Mouse (Mus musculus): ENCODE measurements around the gene Kl. TPM values are rescaled to one million over a fixed set of nuclear protein-coding genes. Genes with fewer than 3 reads are reported as not detected.

The Kl gene
- polyA plus RNA-seq, 1 experiment from 2014 or later = not detected

DNA sequence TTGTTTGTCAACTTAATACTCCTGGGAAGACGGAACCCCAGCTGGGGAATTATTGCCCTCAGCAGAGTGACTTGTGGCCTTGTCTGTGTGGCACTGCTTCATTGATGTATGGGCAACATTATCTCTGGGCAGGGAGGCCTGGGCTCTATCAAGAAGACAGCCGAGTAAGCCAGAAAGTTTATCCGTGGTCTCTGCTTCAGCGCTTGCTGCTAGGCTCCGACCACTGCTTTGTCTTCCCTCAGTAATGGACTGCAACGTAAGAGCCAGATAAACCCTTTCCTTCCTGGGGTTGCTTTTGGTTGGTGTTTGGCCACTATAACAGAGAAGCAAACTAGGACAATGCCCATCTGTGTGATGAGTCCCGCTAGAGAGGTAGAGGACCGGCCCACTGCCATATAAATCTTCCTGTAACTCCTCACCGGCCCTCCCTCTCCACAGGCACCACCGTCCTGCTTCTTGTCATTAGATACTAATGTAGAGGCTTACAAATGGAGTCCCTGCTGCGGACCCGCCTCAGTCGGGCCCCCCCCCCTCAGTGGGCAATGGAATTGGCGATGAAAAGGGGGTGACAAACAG, 25.1 kb downstream of the Kl start:
- H3K9me3 ChIP-seq (ENCODE audit: control insufficient read depth, low read length) = no peaks in the 10 kb centered on the region
- H3K4me1 ChIP-seq (replicated peaks; ENCODE audit: control insufficient read depth, insufficient read depth, low read length) = no peaks in the 10 kb centered on the region; the same call in 1 of the 2 replicates
- DNase-seq (ENCODE audit: low spot score) = no peak
- no peak overlapping the region for H3K9ac ChIP-seq (ENCODE audit: low read length)
- ATAC-seq (replicated peaks; ENCODE audit: low FRiP score, low TSS enrichment, low read depth) = no peak
- no peak overlapping the region for H3K4me3 ChIP-seq (ENCODE audit: low read depth, low read length)
- H3K4me2 ChIP-seq (ENCODE audit: low read length) = no peak overlapping the region
- H3K27me3 ChIP-seq (replicated peaks; ENCODE audit: control insufficient read depth, insufficient read depth, low read length) = no peaks in the 10 kb centered on the region
- no peak overlapping the region for H3K27ac ChIP-seq (ENCODE audit: low read depth)
- WGBS = 25% methylated on average over 14 of the region's 14 CpGs
- H3K36me3 ChIP-seq (ENCODE audit: control insufficient read depth, insufficient read depth, low read length) = no peaks in the 10 kb centered on the region

- Histone ChIP-seq H3K36me3 (ENCODE audit: control insufficient read depth, insufficient read depth, low read length) (no peaks in the 10 kb centered on the region), H3K4me3 (ENCODE audit: low read depth, low read length) (no peak overlapping the region), H3K4me1 (replicated peaks; ENCODE audit: control insufficient read depth, insufficient read depth, low read length) (no peaks in the 10 kb centered on the region; the same call in 1 of the 2 replicates), H3K4me2 (ENCODE audit: low read length) (no peak overlapping the region), H3K9me3 (ENCODE audit: control insufficient read depth, low read length) (no peaks in the 10 kb centered on the region), H3K27me3 (replicated peaks; ENCODE audit: control insufficient read depth, insufficient read depth, low read length) (no peaks in the 10 kb centered on the region), H3K9ac (ENCODE audit: low read length) (no peak overlapping the region), H3K27ac (ENCODE audit: low read depth) (no peak overlapping the region)
- 54% methylated on average over 5 of the region's 5 CpGs for WGBS
- ATAC-seq (replicated peaks; ENCODE audit: low FRiP score, low TSS enrichment, low read depth) (no peak), DNase-seq (ENCODE audit: low spot score) (no peak)
Observed at GRCm38 (mm10) chr5:150979341-150980136, 27.1 kb downstream of the Kl start.

DNA sequence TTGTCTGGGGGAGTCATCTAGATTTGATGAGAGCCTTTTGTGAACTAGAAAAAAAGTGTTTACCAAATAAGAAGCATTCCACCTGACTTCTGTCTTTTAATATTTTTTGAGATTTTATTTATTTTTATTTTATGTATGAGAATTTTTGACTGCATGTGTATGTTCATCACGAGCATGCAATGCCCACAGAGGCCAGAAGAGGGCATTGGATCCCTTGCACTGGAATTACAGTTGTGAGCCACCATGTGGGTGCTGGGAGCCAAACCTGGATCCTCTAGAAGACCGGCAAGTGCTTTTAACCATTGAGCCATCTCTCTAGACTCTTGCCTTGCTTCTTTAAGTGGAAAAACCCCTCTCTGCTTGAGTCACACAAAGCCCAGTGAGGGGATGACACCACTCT, 29.7 kb downstream of the Kl start:
- ATAC-seq (replicated peaks; ENCODE audit: low FRiP score, low TSS enrichment, low read depth) = no peak
- Histone ChIP-seq H3K27ac (ENCODE audit: low read depth) (no peak overlapping the region), H3K9me3 (ENCODE audit: control insufficient read depth, low read length) (no peaks in the 10 kb centered on the region), H3K4me3 (ENCODE audit: low read depth, low read length) (no peak overlapping the region), H3K27me3 (replicated peaks; ENCODE audit: control insufficient read depth, insufficient read depth, low read length) (no peaks in the 10 kb centered on the region), H3K36me3 (ENCODE audit: control insufficient read depth, insufficient read depth, low read length) (no peaks in the 10 kb centered on the region), H3K9ac (ENCODE audit: low read length) (no peak overlapping the region), H3K4me1 (replicated peaks; ENCODE audit: control insufficient read depth, insufficient read depth, low read length) (no peaks in the 10 kb centered on the region; the same call in 1 of the 2 replicates), H3K4me2 (ENCODE audit: low read length) (no peak overlapping the region)
- 97% methylated on average over 2 of the region's 2 CpGs for WGBS
- DNase-seq (ENCODE audit: low spot score) = no peak

DNA sequence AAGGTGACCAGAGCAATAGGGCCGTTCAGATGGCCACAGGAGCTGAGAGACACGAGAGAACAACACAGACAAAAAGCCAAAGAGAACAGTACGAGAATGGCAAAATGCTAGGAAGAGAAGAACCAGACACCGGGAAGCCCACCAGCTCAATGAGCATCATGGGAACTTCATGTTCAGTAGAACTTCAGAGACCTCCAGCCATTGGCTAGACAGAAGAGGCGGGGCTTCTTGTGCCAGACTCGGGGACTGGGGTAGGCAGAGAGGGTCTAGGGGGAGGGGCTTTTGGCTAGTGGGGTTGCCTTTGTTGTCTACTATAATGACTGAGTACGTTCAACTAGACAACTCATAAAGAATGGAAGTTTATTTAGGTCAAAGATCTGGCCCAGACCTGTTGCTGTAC, 41.7 kb downstream of the Kl start:
- no peaks in the 10 kb centered on the region for H3K27me3 ChIP-seq (replicated peaks; ENCODE audit: control insufficient read depth, insufficient read depth, low read length)
- no peak overlapping the region for H3K4me3 ChIP-seq (ENCODE audit: low read depth, low read length)
- H3K9me3 ChIP-seq (ENCODE audit: control insufficient read depth, low read length) = no peaks in the 10 kb centered on the region
- ATAC-seq (replicated peaks; ENCODE audit: low FRiP score, low TSS enrichment, low read depth) = no peak
- no peak for DNase-seq (ENCODE audit: low spot score)
- H3K36me3 ChIP-seq (ENCODE audit: control insufficient read depth, insufficient read depth, low read length) = no peaks in the 10 kb centered on the region
- H3K4me2 ChIP-seq (ENCODE audit: low read length) = no peak overlapping the region
- no peaks in the 10 kb centered on the region for H3K4me1 ChIP-seq (replicated peaks; ENCODE audit: control insufficient read depth, insufficient read depth, low read length)
- no peak overlapping the region for H3K9ac ChIP-seq (ENCODE audit: low read length)
- 88% methylated on average over 7 of the region's 7 CpGs for WGBS
- no peak overlapping the region for H3K27ac ChIP-seq (ENCODE audit: low read depth)

- WGBS = 42% methylated on average over 2 of the region's 2 CpGs
- Histone ChIP-seq H3K36me3 (ENCODE audit: control insufficient read depth, insufficient read depth, low read length) (no peaks in the 10 kb centered on the region), H3K9ac (ENCODE audit: low read length) (no peak overlapping the region), H3K4me2 (ENCODE audit: low read length) (no peak overlapping the region), H3K9me3 (ENCODE audit: control insufficient read depth, low read length) (no peaks in the 10 kb centered on the region), H3K27me3 (replicated peaks; ENCODE audit: control insufficient read depth, insufficient read depth, low read length) (no peaks in the 10 kb centered on the region), H3K27ac (ENCODE audit: low read depth) (no peak overlapping the region), H3K4me3 (ENCODE audit: low read depth, low read length) (no peak overlapping the region), H3K4me1 (replicated peaks; ENCODE audit: control insufficient read depth, insufficient read depth, low read length) (no peaks in the 10 kb centered on the region)
- ATAC-seq (replicated peaks; ENCODE audit: low FRiP score, low TSS enrichment, low read depth) (peak; percentile 80), DNase-seq (ENCODE audit: low spot score) (no peak)
Observed at GRCm38 (mm10) chr5:150996586-150996985, 44.2 kb downstream of the Kl start.

DNA sequence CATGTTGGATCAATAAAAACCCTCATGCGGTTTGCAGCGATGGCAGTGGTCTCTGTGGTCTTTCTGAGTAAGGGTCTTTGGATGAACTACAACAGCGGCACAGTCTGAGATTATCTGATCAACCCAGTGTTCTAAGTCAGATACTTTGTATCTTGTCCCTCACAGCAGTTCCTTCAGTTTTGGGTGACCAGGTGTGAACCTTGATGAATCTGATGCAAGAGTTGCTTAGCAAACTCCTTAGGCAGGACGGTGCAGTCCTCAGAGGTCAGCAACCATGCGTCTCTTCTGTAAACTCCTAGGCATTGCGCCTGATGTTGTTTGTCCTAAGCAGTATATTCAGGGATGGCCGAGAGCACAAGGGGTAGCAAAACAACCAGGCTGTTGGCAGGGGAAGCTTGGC, 48.7 kb downstream of the Kl start:
- no peaks in the 10 kb centered on the region for H3K36me3 ChIP-seq (ENCODE audit: control insufficient read depth, insufficient read depth, low read length)
- no peak for DNase-seq (ENCODE audit: low spot score)

GRCm38 (mm10) chr5:151002051-151002450, 49.6 kb downstream of the Kl start:
- H3K4me3 ChIP-seq (ENCODE audit: low read depth, low read length) = no peak overlapping the region
- WGBS = 95% methylated on average over 4 of the region's 4 CpGs
- H3K27me3 ChIP-seq (replicated peaks; ENCODE audit: control insufficient read depth, insufficient read depth, low read length) = no peaks in the 10 kb centered on the region
- no peaks in the 10 kb centered on the region for H3K9me3 ChIP-seq (ENCODE audit: control insufficient read depth, low read length)
- no peaks in the 10 kb centered on the region for H3K4me1 ChIP-seq (replicated peaks; ENCODE audit: control insufficient read depth, insufficient read depth, low read length)
- H3K9ac ChIP-seq (ENCODE audit: low read length) = no peak overlapping the region
- ATAC-seq (replicated peaks; ENCODE audit: low FRiP score, low TSS enrichment, low read depth) = no peak
- no peaks in the 10 kb centered on the region for H3K36me3 ChIP-seq (ENCODE audit: control insufficient read depth, insufficient read depth, low read length)
- no peak overlapping the region for H3K27ac ChIP-seq (ENCODE audit: low read depth)
- no peak overlapping the region for H3K4me2 ChIP-seq (ENCODE audit: low read length)
- DNase-seq (ENCODE audit: low spot score) = no peak

More for the DNA sequence above, 48.7 kb downstream of the Kl start:
- no peaks in the 10 kb centered on the region for H3K4me1 ChIP-seq (replicated peaks; ENCODE audit: control insufficient read depth, insufficient read depth, low read length)
- H3K27ac ChIP-seq (ENCODE audit: low read depth) = no peak overlapping the region
- 87% methylated on average over 7 of the region's 7 CpGs for WGBS
- ATAC-seq (replicated peaks; ENCODE audit: low FRiP score, low TSS enrichment, low read depth) = no peak
- H3K4me2 ChIP-seq (ENCODE audit: low read length) = no peak overlapping the region
- no peak overlapping the region for H3K4me3 ChIP-seq (ENCODE audit: low read depth, low read length)
- no peaks in the 10 kb centered on the region for H3K27me3 ChIP-seq (replicated peaks; ENCODE audit: control insufficient read depth, insufficient read depth, low read length)
- H3K9ac ChIP-seq (ENCODE audit: low read length) = no peak overlapping the region
- H3K9me3 ChIP-seq (ENCODE audit: control insufficient read depth, low read length) = no peaks in the 10 kb centered on the region

GRCm38 (mm10) chr5:151004216-151004755, 51.9 kb downstream of the Kl start:
- Histone ChIP-seq H3K27me3 (replicated peaks; ENCODE audit: control insufficient read depth, insufficient read depth, low read length) (no peaks in the 10 kb centered on the region), H3K36me3 (ENCODE audit: control insufficient read depth, insufficient read depth, low read length) (no peaks in the 10 kb centered on the region), H3K4me1 (replicated peaks; ENCODE audit: control insufficient read depth, insufficient read depth, low read length) (no peaks in the 10 kb centered on the region), H3K9ac (ENCODE audit: low read length) (no peak overlapping the region), H3K4me2 (ENCODE audit: low read length) (no peak overlapping the region), H3K9me3 (ENCODE audit: control insufficient read depth, low read length) (no peaks in the 10 kb centered on the region), H3K4me3 (ENCODE audit: low read depth, low read length) (no peak overlapping the region), H3K27ac (ENCODE audit: low read depth) (no peak overlapping the region)
- no peak for DNase-seq (ENCODE audit: low spot score)
- WGBS = 67% methylated on average over 1 of the region's 1 CpGs
- ATAC-seq (replicated peaks; ENCODE audit: low FRiP score, low TSS enrichment, low read depth) = no peak
